Mouse (Mus musculus): Measurements from ENCODE around the gene Kmt2e.

GRCm38 (mm10) chr5:23505578-23505977, 71.3 kb downstream of the Kmt2e start:
- no peak for TF ChIP-seq CTCF (conservative IDR thresholded peaks at IDR 0.05; ENCODE audit: low read length)
- no peak for TF ChIP-seq NANOG (IDR thresholded peaks at IDR 0.05; ENCODE audit: borderline replicate concordance, low read length)
